Mouse (Mus musculus) forebrain, embryonic 11.5 days (tissue): Measurements from ENCODE around the gene Smg6. TPM values are rescaled to one million over a fixed set of nuclear protein-coding genes. Genes with fewer than 3 reads are reported as not detected.
A peak's percentile ranks its signal among the peaks of the same experiment; 100 is the strongest.

Experiments
- ATAC-seq: fragments of 200-750 bp; cut with Nextera tagmentation; replicated peaks from 2 replicates; pipeline ENCODE4 v1.8.0; 2017; ENCODE audit warnings: moderate TSS enrichment; ENCODE audit not compliant: low FRiP score
- DNase-seq: peaks from one replicate; pipeline ENCODE4 v3.0.0-alpha.2; 2017; ENCODE audit warnings: low spot score
- H3K27ac ChIP-seq: fragments of 300-500 bp; sonication (generic); 2 replicates; pipeline ENCODE4 v1.5.1; 2014; ENCODE audit warnings: low read depth, low read length
- H3K27me3 ChIP-seq: fragments of 300-500 bp; sonication (generic); 2 replicates; pipeline ENCODE4 v1.6.1; 2014; ENCODE audit warnings: mild to moderate bottlenecking, low read length, mixed read lengths; ENCODE audit not compliant: control insufficient read depth, insufficient read depth
- H3K36me3 ChIP-seq: fragments of 300-500 bp; sonication (generic); 2 replicates; pipeline ENCODE4 v1.6.1; 2014; ENCODE audit warnings: mild to moderate bottlenecking, low read length, moderate library complexity, mixed read lengths; ENCODE audit not compliant: control insufficient read depth, insufficient read depth
- H3K4me1 ChIP-seq: fragments of 300-500 bp; sonication (generic); replicated peaks from 2 replicates; pipeline ENCODE4 v1.6.1; 2014; ENCODE audit warnings: low read length, mixed read lengths; ENCODE audit not compliant: control insufficient read depth, insufficient read depth
- H3K4me2 ChIP-seq: fragments of 300-500 bp; sonication (generic); 2 replicates; pipeline ENCODE4 v1.6.1; 2014; ENCODE audit warnings: low read depth, mild to moderate bottlenecking, low read length, moderate library complexity, mixed read lengths; ENCODE audit not compliant: severe bottlenecking
- H3K4me3 ChIP-seq: fragments of 300-500 bp; sonication (generic); 2 replicates; pipeline ENCODE4 v1.5.1; 2014; ENCODE audit warnings: low read depth, low read length
- H3K9ac ChIP-seq: fragments of 300-500 bp; sonication (generic); 2 replicates; pipeline ENCODE4 v1.6.1; 2014; ENCODE audit warnings: low read length
- H3K9me3 ChIP-seq: fragments of 300-500 bp; sonication (generic); 2 replicates; pipeline ENCODE4 v1.6.1; 2016; ENCODE audit warnings: low read length, mixed read lengths; ENCODE audit not compliant: control insufficient read depth
- WGBS: fragments of 180-500 bp; shearing (Covaris S2); extraction: QIAGEN DNeasy Blood & Tissue Kit; methylation state at CpG from one replicate; pipeline ENCODE4 v1.1.7; 2014; 5-methylcytosine and 5-hydroxymethylcytosine counted together
- microRNA counts: library from miRNA; unstranded; fragments of <30 nt; microRNA quantifications from one replicate; lab custom pipeline; 2015
- microRNA-seq: library from miRNA; unstranded; fragments of <30 nt; microRNA quantifications from one replicate; pipeline ENCODE4, GENCODE M21; 2016; ENCODE audit not compliant: insufficient number of aligned reads
- polyA plus RNA-seq: library from polyadenylated mRNA; unstranded; fragments of >200 nt; fragmentation: Nextera tagmentation; extraction: Ambion mirVana; gene quantifications from 2 replicates; pipeline ENCODE4 v1.2.1, GENCODE M21; 2014

Gene Smg6
- polyA plus RNA-seq, 1 experiment from 2014 or later = 19.8 TPM

GRCm38 (mm10) chr11:75213372-75214080 is 287.9 kb downstream of the Smg6 start:
- Histone ChIP-seq H3K4me1 (peaks cover 16% of the 10 kb centered on the region), H3K4me2 (peak overlapping the region; percentile 55), H3K9me3 (no peaks in the 10 kb centered on the region), H3K9ac (peak overlapping the region; percentile 48; the same call in 1 of the 2 replicates), H3K27me3 (no peaks in the 10 kb centered on the region), H3K27ac (no peak overlapping the region), H3K36me3 (no peaks in the 10 kb centered on the region), H3K4me3 (peak overlapping the region; percentile 27)
- DNase-seq (peak; percentile 79), ATAC-seq (peak; percentile 65)
- WGBS = 2% methylated on average over 35 of the region's 35 CpGs

MicroRNAs encoded within 50 kb of the gene (microRNA counts, 519-probe panel; counts per million panel counts)
- 2,610 counts per million, percentile 5 among the panel's probes with 10 or more counts for microRNA mmu-miR-132 (lab: Ali Mortazavi, UCI)
- microRNA mmu-miR-212 (lab: Ali Mortazavi, UCI) = 31.2 counts per million

Small RNAs within 50 kb of the gene (microRNA-seq; reads per million reads assigned to microRNA genes)
- gene Mir132 (140 reads per million, percentile 39 among the genes with 10 or more reads in this experiment), gene Mir212 (11.8 reads per million, percentile 6 among the genes with 10 or more reads in this experiment)

Other genes with a start within 250 kb of the Smg6 start
- gene Pafah1b1, start 201.2 kb upstream of the Smg6 start, polyA plus RNA-seq = 90.2 and 91.1 TPM in 2 replicates
- 53.3 and 57.0 TPM in 2 replicates for gene Mettl16, start 155.0 kb upstream of the Smg6 start, polyA plus RNA-seq
- 5.8 and 6.0 TPM in 2 replicates for gene Mnt, start 94.9 kb upstream of the Smg6 start, polyA plus RNA-seq
- 8.6 and 9.2 TPM in 2 replicates for gene Sgsm2, start 28.8 kb upstream of the Smg6 start, polyA plus RNA-seq
- 54.0 and 57.4 TPM in 2 replicates for gene Tsr1, start 27.8 kb upstream of the Smg6 start, polyA plus RNA-seq
- 25.3 and 26.3 TPM in 2 replicates for gene Srr, start 125 bp downstream of the Smg6 start, polyA plus RNA-seq
- 0.86 and 1.1 TPM in 2 replicates for gene Hic1, start 243.7 kb downstream of the Smg6 start, polyA plus RNA-seq